Mouse (Mus musculus) megakaryocyte, embryonic 14.5 days (primary cell): ENCODE measurements around the gene Rbms3. TPM values are rescaled to one million over a fixed set of nuclear protein-coding genes. Genes with fewer than 3 reads are reported as not detected.
A peak's percentile ranks its signal among the peaks of the same experiment; 100 is the strongest.

Source experiments
- H3K27me3 ChIP-seq: replicated peaks from 2 replicates; pipeline ENCODE3; 2012; ENCODE audit warnings: inconsistent platforms
- H3K36me3 ChIP-seq: replicated peaks from 2 replicates; pipeline ENCODE3; 2012; ENCODE audit warnings: low read length, inconsistent platforms, mixed read lengths
- H3K4me1 ChIP-seq: 2 replicates; pipeline ENCODE4 v1.6.1; 2012; ENCODE audit warnings: inconsistent platforms
- H3K4me3 ChIP-seq: replicated peaks from 2 replicates; pipeline ENCODE3; 2012; ENCODE audit warnings: moderate library complexity, mild to moderate bottlenecking, inconsistent platforms
- H3K9me3 ChIP-seq: 2 replicates; pipeline ENCODE4 v1.6.1; 2012; ENCODE audit warnings: inconsistent platforms
- FLI1 ChIP-seq: IDR thresholded peaks from 2 replicates; pipeline ENCODE4 v1.6.1; 2012; ENCODE audit warnings: low read length, inconsistent platforms, mixed read lengths
- GATA1 ChIP-seq: IDR thresholded peaks from 3 replicates; pipeline ENCODE4 v1.6.1; 2012; ENCODE audit warnings: mixed read lengths, low read length, inconsistent platforms, borderline replicate concordance
- polyA plus RNA-seq: library from polyadenylated mRNA; stranded (reverse); fragments of >175 nt; gene quantifications from 2 replicates; pipeline ENCODE4 v1.2.3, GENCODE M21; 2012; ENCODE audit warnings: low replicate concordance; ENCODE audit not compliant: insufficient read depth

Gene Rbms3
- polyA plus RNA-seq, 1 experiment, result not detected

GRCm38 (mm10) chr9:116885617-116886016 is 744.1 kb downstream of the Rbms3 start:
- Histone ChIP-seq H3K9me3 (peaks cover 22% of the 10 kb centered on the region), H3K36me3 (no peaks in the 10 kb centered on the region), H3K4me3 (no peak overlapping the region), H3K4me1 (no peaks in the 10 kb centered on the region), H3K27me3 (no peaks in the 10 kb centered on the region)
- TF ChIP-seq FLI1 (no peak), GATA1 (no peak)

- no peak overlapping the region for H3K4me3 ChIP-seq
- TF ChIP-seq GATA1, result no peak
- TF ChIP-seq FLI1, result no peak
- no peaks in the 10 kb centered on the region for H3K36me3 ChIP-seq
- H3K27me3 ChIP-seq, result no peaks in the 10 kb centered on the region
- no peaks in the 10 kb centered on the region for H3K4me1 ChIP-seq
- peaks cover 13% of the 10 kb centered on the region; the same call in 1 of the 2 replicates for H3K9me3 ChIP-seq
Measured at GRCm38 (mm10) chr9:116880503-116880902, 749.2 kb downstream of the Rbms3 start.

GRCm38 (mm10) chr9:116879600-116880457 is 749.9 kb downstream of the Rbms3 start:
- H3K4me1 ChIP-seq, result no peaks in the 10 kb centered on the region
- peaks cover 16% of the 10 kb centered on the region; the same call in 1 of the 2 replicates for H3K9me3 ChIP-seq
- no peaks in the 10 kb centered on the region for H3K36me3 ChIP-seq
- no peaks in the 10 kb centered on the region for H3K27me3 ChIP-seq
- TF ChIP-seq FLI1, result no peak
- no peak for TF ChIP-seq GATA1
- no peak overlapping the region for H3K4me3 ChIP-seq

- Histone ChIP-seq H3K36me3 (no peaks in the 10 kb centered on the region), H3K4me1 (no peaks in the 10 kb centered on the region)
- TF ChIP-seq FLI1 (no peak), GATA1 (no peak)
Measured at GRCm38 (mm10) chr9:116876786-116877185, 752.9 kb downstream of the Rbms3 start.

GRCm38 (mm10) chr9:116873976-116874320 is 755.8 kb downstream of the Rbms3 start:
- TF ChIP-seq FLI1, result no peak
- H3K4me3 ChIP-seq, result no peak overlapping the region

More at GRCm38 (mm10) chr9:116876786-116877185, 752.9 kb downstream of the Rbms3 start:
- H3K4me3 ChIP-seq, result no peak overlapping the region
- H3K27me3 ChIP-seq, result no peaks in the 10 kb centered on the region
- peaks cover 16% of the 10 kb centered on the region; the same call in 1 of the 2 replicates for H3K9me3 ChIP-seq

GRCm38 (mm10) chr9:116873033-116873975 is 756.4 kb downstream of the Rbms3 start:
- H3K4me1 ChIP-seq, result no peaks in the 10 kb centered on the region
- peak overlapping the region; percentile 71 for H3K4me3 ChIP-seq
- H3K27me3 ChIP-seq, result no peaks in the 10 kb centered on the region
- TF ChIP-seq FLI1, result no peak
- no peaks in the 10 kb centered on the region for H3K36me3 ChIP-seq
- H3K9me3 ChIP-seq, result peaks cover 18% of the 10 kb centered on the region

More at GRCm38 (mm10) chr9:116873976-116874320, 755.8 kb downstream of the Rbms3 start:
- Histone ChIP-seq H3K27me3 (no peaks in the 10 kb centered on the region), H3K4me1 (no peaks in the 10 kb centered on the region), H3K36me3 (no peaks in the 10 kb centered on the region), H3K9me3 (peaks cover 18% of the 10 kb centered on the region)

GRCm38 (mm10) chr9:116872346-116872745 is 757.4 kb downstream of the Rbms3 start:
- TF ChIP-seq GATA1 (no peak), FLI1 (no peak)
- no peaks in the 10 kb centered on the region for H3K27me3 ChIP-seq
- peaks cover 18% of the 10 kb centered on the region for H3K9me3 ChIP-seq
- H3K36me3 ChIP-seq, result no peaks in the 10 kb centered on the region
- H3K4me1 ChIP-seq, result no peaks in the 10 kb centered on the region
- no peak overlapping the region for H3K4me3 ChIP-seq

GRCm38 (mm10) chr9:116871576-116871975 is 758.1 kb downstream of the Rbms3 start:
- Histone ChIP-seq H3K9me3 (peaks cover 19% of the 10 kb centered on the region), H3K4me1 (no peaks in the 10 kb centered on the region), H3K4me3 (peak overlapping the region; percentile 11), H3K36me3 (no peaks in the 10 kb centered on the region), H3K27me3 (no peaks in the 10 kb centered on the region)
- TF ChIP-seq FLI1, result no peak

- Histone ChIP-seq H3K36me3 (no peaks in the 10 kb centered on the region), H3K9me3 (peaks cover 16% of the 10 kb centered on the region), H3K4me1 (no peaks in the 10 kb centered on the region), H3K27me3 (no peaks in the 10 kb centered on the region), H3K4me3 (no peak overlapping the region)
- TF ChIP-seq FLI1, result no peak
- TF ChIP-seq GATA1, result no peak
Measured at GRCm38 (mm10) chr9:116866060-116866459, 763.7 kb downstream of the Rbms3 start.

- Histone ChIP-seq H3K27me3 (no peaks in the 10 kb centered on the region), H3K36me3 (no peaks in the 10 kb centered on the region), H3K9me3 (peaks cover 16% of the 10 kb centered on the region), H3K4me1 (no peaks in the 10 kb centered on the region), H3K4me3 (no peak overlapping the region)
- TF ChIP-seq FLI1, result no peak
- TF ChIP-seq GATA1, result no peak
Measured at GRCm38 (mm10) chr9:116863626-116864025, 766.1 kb downstream of the Rbms3 start.
